Mouse (Mus musculus): ENCODE results near the gene Wipi1. TPM values are rescaled to one million over a fixed set of nuclear protein-coding genes. Genes with fewer than 3 reads are reported as not detected.

Gene Wipi1
- polyA plus RNA-seq, 1 experiment from 2014 or later: 12.4 TPM

DNA sequence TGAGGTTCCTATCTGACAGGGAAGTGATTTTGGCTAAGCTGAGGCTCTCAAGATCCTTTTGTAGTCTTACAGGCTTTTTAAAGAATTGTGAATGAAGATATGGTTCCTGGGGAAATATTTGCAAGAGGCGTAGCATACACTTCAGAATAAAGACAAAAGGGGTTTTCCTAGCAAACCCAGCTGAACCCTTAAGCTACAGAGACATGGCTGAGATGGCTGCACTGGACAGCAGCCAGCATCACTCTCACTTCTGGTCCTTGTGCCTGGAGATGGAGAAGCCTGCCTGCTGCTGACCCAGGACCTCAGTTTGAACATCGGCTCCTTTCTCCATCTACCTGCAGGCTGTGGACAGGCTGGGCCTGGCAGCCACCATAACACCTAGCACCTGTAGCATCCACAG lies 37.2 kb downstream of the Wipi1 start:
- ATAC-seq (ENCODE audit: low FRiP score) (no peak), DNase-seq (ENCODE audit: low spot score, missing footprints) (no peak)
- Histone ChIP-seq H3K4me1 (ENCODE audit: control insufficient read depth, insufficient read depth, low read length) (no peaks in the 10 kb centered on the region), H3K9me3 (ENCODE audit: control insufficient read depth, low read length) (no peaks in the 10 kb centered on the region), H3K36me3 (ENCODE audit: control insufficient read depth, insufficient read depth, low read length) (no peaks in the 10 kb centered on the region), H3K9ac (ENCODE audit: low read length) (no peak overlapping the region), H3K4me3 (ENCODE audit: low read depth, low read length) (no peak overlapping the region), H3K27ac (ENCODE audit: low read depth, low read length) (no peak overlapping the region), H3K4me2 (no peak overlapping the region), H3K27me3 (ENCODE audit: control insufficient read depth, insufficient read depth, low read length) (no peaks in the 10 kb centered on the region)
- 95% methylated on average over 2 of the region's 2 CpGs for WGBS

DNA sequence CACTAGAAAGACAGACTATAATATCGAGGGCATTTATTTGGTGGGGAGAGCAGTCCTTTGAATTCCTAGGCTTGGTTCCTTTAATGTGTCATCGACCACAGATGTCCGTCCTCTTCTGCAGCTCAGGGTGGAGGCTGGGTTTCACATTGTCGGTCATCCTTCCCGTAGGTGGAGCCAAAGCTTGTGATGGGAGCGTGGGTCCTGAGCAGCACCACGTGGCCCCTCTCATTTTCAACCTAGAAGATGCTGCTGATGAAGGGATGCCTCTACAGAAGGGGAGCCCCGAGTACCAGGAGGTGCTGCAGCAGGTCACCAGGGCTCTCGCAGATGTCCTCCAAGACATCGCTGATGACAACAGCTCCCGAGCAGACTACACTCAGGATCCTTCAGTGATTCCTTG lies 39.7 kb downstream of the Wipi1 start:
- WGBS: 89% methylated on average over 11 of the region's 11 CpGs
- no peak for DNase-seq (ENCODE audit: low spot score, missing footprints)

DNA sequence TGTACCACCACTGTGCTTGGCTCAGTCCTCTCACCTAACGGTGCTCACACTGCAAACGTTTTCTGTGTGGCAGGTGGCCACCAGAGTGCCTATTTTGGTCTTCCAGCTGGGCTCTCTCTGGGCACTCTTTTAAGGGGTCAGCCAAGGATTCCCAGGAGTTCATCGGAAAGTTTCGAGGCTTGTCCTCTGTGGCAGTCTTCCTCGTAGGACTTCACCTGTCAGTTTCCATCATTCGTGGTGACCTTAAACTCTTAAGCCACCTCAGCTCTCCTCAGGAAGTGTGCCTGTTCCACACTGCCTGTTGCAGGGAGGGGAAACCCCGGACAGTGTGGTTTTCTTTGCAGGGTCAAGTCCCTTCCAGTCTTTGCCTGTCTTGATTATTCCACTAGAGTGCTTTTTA lies 42.0 kb downstream of the Wipi1 start:
- ATAC-seq (ENCODE audit: low FRiP score) (no peak), DNase-seq (ENCODE audit: low spot score, missing footprints) (no peak)
- Histone ChIP-seq H3K4me1 (ENCODE audit: control insufficient read depth, insufficient read depth, low read length) (no peaks in the 10 kb centered on the region), H3K9me3 (ENCODE audit: control insufficient read depth, low read length) (no peaks in the 10 kb centered on the region), H3K36me3 (ENCODE audit: control insufficient read depth, insufficient read depth, low read length) (no peaks in the 10 kb centered on the region), H3K27me3 (ENCODE audit: control insufficient read depth, insufficient read depth, low read length) (no peaks in the 10 kb centered on the region), H3K27ac (ENCODE audit: low read depth, low read length) (no peak overlapping the region), H3K9ac (ENCODE audit: low read length) (no peak overlapping the region), H3K4me2 (no peak overlapping the region), H3K4me3 (ENCODE audit: low read depth, low read length) (no peak overlapping the region)
- 76% methylated on average over 7 of the region's 7 CpGs for WGBS

More for the DNA sequence above, 39.7 kb downstream of the Wipi1 start:
- no peak for ATAC-seq (ENCODE audit: low FRiP score)
- Histone ChIP-seq H3K27me3 (ENCODE audit: control insufficient read depth, insufficient read depth, low read length) (no peaks in the 10 kb centered on the region), H3K27ac (ENCODE audit: low read depth, low read length) (no peak overlapping the region), H3K4me2 (no peak overlapping the region), H3K4me1 (ENCODE audit: control insufficient read depth, insufficient read depth, low read length) (no peaks in the 10 kb centered on the region), H3K4me3 (ENCODE audit: low read depth, low read length) (no peak overlapping the region), H3K9ac (ENCODE audit: low read length) (no peak overlapping the region), H3K36me3 (ENCODE audit: control insufficient read depth, insufficient read depth, low read length) (no peaks in the 10 kb centered on the region), H3K9me3 (ENCODE audit: control insufficient read depth, low read length) (no peaks in the 10 kb centered on the region)

DNA sequence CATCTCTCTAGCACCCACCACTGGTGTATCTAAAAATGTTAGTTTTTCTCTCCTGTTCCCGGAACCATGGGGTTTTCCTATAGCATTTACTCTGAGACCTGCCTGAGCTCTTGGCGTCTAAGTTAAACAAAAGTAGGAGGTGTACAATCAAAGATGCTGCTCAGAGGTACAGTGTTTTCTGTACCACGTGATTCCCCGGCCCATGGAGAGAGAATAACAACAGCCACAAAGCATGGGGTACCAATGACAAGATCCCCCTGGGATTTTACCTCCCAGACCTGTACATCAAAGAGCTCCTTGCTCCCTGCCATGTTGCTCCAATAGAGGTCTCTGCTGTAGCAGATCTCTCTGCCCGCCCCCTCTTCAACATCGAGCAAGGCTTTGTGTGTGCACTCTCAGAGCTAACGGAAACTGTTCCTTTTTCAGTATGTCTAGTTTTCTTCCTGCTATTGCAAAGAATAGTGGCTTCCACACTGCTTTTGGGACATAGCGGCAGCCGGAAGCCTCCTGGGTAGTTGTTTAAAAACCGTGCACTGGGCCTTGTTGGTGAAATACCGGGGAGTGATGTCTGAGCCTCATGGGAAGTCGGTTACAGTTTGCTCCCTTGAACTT lies 42.7 kb downstream of the Wipi1 start:
- H3K27ac ChIP-seq (ENCODE audit: low read depth, low read length): no peak overlapping the region
- DNase-seq (ENCODE audit: low spot score, missing footprints) (no peak), ATAC-seq (ENCODE audit: low FRiP score) (no peak)
- 68% methylated on average over 12 of the region's 12 CpGs for WGBS
- no peaks in the 10 kb centered on the region for H3K4me1 ChIP-seq (ENCODE audit: control insufficient read depth, insufficient read depth, low read length)
- H3K36me3 ChIP-seq (ENCODE audit: control insufficient read depth, insufficient read depth, low read length): no peaks in the 10 kb centered on the region
- H3K9me3 ChIP-seq (ENCODE audit: control insufficient read depth, low read length): no peaks in the 10 kb centered on the region
- H3K4me2 ChIP-seq: no peak overlapping the region
- H3K4me3 ChIP-seq (ENCODE audit: low read depth, low read length): no peak overlapping the region
- no peaks in the 10 kb centered on the region for H3K27me3 ChIP-seq (ENCODE audit: control insufficient read depth, insufficient read depth, low read length)
- H3K9ac ChIP-seq (ENCODE audit: low read length): no peak overlapping the region

DNA sequence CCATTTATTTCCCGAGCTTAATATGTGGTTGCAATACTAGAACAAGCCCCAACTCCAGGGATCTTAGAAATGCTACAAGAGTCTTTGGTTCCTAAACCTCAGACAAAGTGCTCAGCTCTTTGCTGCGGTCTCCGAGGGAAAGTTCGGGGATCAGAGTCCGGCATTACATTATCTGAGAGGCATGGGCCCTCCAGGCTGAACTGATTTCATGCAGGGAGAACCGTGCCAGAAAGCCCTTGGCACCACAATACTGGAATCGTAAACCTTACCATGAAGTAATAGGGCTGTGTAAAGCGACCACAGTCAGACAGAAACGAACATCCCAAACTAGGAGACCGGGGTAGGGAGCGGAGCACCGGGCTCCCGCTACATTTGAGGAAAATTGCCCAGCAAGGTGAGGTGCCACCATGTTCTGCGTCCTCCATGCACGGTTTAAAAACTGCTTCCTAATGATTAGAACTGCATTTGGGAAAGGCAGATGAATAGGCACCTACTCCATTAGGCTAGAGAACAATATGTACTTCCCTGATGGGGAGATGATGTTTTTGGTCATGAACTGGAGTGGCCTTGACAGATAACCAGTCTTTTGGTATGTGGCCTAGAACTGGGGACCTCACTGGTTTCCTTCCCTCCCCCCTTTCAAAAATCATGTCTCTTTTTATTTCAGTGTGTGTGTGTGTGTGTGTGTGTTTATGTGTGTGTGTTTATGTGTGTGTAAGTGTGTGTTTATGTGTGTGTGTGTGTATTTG lies 47.1 kb downstream of the Wipi1 start:
- no peak overlapping the region for H3K27ac ChIP-seq (ENCODE audit: low read depth, low read length)
- no peak overlapping the region for H3K4me2 ChIP-seq
- H3K4me3 ChIP-seq (ENCODE audit: low read depth, low read length): no peak overlapping the region
- no peaks in the 10 kb centered on the region for H3K4me1 ChIP-seq (ENCODE audit: control insufficient read depth, insufficient read depth, low read length)
- WGBS: 93% methylated on average over 15 of the region's 15 CpGs
- H3K27me3 ChIP-seq (ENCODE audit: control insufficient read depth, insufficient read depth, low read length): no peaks in the 10 kb centered on the region
- H3K9ac ChIP-seq (ENCODE audit: low read length): no peak overlapping the region
- no peaks in the 10 kb centered on the region for H3K9me3 ChIP-seq (ENCODE audit: control insufficient read depth, low read length)
- DNase-seq (ENCODE audit: low spot score, missing footprints) (no peak), ATAC-seq (ENCODE audit: low FRiP score) (no peak)
- no peaks in the 10 kb centered on the region for H3K36me3 ChIP-seq (ENCODE audit: control insufficient read depth, insufficient read depth, low read length)

DNA sequence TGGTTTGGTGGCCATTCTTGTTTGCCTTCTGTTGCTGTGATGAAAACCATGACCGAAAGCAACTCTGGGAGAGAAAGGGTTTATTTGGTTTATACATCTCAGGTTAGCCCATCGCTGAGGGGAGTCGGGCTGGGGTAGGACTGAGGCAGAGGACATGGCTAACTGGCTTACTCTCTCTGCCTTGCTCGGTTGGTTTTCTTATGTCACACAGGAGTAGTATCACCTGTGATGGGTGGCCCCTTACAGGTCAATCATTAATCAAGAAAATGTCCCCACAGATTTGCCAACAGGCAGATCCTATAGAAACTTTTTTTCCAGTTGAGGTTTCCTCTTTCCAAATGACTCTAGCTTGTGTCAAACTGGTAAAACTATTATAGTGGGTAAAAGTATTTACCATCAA lies 48.1 kb downstream of the Wipi1 start:
- ATAC-seq (ENCODE audit: low FRiP score) (no peak), DNase-seq (ENCODE audit: low spot score, missing footprints) (no peak)
- no peaks in the 10 kb centered on the region for H3K9me3 ChIP-seq (ENCODE audit: control insufficient read depth, low read length)
- no peak overlapping the region for H3K4me3 ChIP-seq (ENCODE audit: low read depth, low read length)
- no peaks in the 10 kb centered on the region for H3K4me1 ChIP-seq (ENCODE audit: control insufficient read depth, insufficient read depth, low read length)
- H3K36me3 ChIP-seq (ENCODE audit: control insufficient read depth, insufficient read depth, low read length): no peaks in the 10 kb centered on the region
- H3K27ac ChIP-seq (ENCODE audit: low read depth, low read length): no peak overlapping the region
- 88% methylated on average over 4 of the region's 4 CpGs for WGBS
- H3K9ac ChIP-seq (ENCODE audit: low read length): no peak overlapping the region
- H3K4me2 ChIP-seq: no peak overlapping the region
- no peaks in the 10 kb centered on the region for H3K27me3 ChIP-seq (ENCODE audit: control insufficient read depth, insufficient read depth, low read length)

DNA sequence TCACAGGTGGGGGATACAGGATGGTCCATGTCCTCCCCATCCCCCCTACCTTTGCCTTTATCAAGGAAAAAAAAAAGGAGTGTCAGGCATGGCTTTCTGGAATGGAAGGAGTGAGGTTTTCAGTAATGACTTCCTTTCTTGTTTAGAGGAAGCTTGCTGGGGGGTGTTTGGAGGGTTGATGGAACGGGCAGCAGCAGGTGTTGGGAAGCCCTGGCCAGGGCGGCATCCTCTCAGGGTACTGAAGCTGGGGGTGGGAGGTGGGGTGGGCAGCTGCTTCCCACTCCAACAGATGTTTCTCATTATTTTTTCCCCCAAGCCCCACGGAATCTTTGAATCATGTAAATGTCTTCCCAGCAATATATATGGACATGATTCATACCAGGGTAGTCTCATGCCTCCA lies 50.3 kb downstream of the Wipi1 start:
- H3K36me3 ChIP-seq (ENCODE audit: control insufficient read depth, insufficient read depth, low read length): no peaks in the 10 kb centered on the region
- DNase-seq (ENCODE audit: low spot score, missing footprints): no peak
- H3K4me1 ChIP-seq (ENCODE audit: control insufficient read depth, insufficient read depth, low read length): no peaks in the 10 kb centered on the region
- H3K4me3 ChIP-seq (ENCODE audit: low read depth, low read length): no peak overlapping the region
- no peak overlapping the region for H3K4me2 ChIP-seq
- ATAC-seq (ENCODE audit: low FRiP score): no peak
- H3K9me3 ChIP-seq (ENCODE audit: control insufficient read depth, low read length): no peaks in the 10 kb centered on the region
- WGBS: 79% methylated on average over 3 of the region's 3 CpGs
- H3K27me3 ChIP-seq (ENCODE audit: control insufficient read depth, insufficient read depth, low read length): no peaks in the 10 kb centered on the region
- no peak overlapping the region for H3K27ac ChIP-seq (ENCODE audit: low read depth, low read length)
- no peak overlapping the region for H3K9ac ChIP-seq (ENCODE audit: low read length)

DNA sequence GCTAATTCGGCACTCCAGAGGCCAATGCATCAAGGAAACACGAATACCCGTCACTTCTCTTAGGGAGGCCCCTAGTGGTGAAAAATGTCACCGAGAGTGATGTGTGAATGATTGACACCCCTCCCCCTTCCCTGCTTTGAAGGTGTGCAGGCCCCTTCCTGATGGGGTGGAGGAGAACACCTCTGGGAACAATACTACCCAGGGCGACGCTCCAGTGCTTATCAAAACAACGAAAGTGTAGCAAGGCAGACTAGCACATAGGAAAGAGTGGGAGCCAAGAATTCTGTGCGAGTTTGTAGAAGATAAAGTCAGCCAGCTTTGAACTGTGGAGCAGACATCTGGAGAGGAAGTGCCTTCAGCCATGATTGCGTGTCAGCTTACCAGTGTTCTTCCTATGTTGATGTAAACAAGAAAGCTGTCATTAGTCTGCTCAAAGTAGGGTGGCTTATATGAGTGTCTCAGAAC lies 50.9 kb downstream of the Wipi1 start:
- Histone ChIP-seq H3K27ac (ENCODE audit: low read depth, low read length) (no peak overlapping the region), H3K4me3 (ENCODE audit: low read depth, low read length) (no peak overlapping the region), H3K4me2 (no peak overlapping the region), H3K9me3 (ENCODE audit: control insufficient read depth, low read length) (no peaks in the 10 kb centered on the region), H3K4me1 (ENCODE audit: control insufficient read depth, insufficient read depth, low read length) (no peaks in the 10 kb centered on the region), H3K9ac (ENCODE audit: low read length) (no peak overlapping the region), H3K36me3 (ENCODE audit: control insufficient read depth, insufficient read depth, low read length) (no peaks in the 10 kb centered on the region), H3K27me3 (ENCODE audit: control insufficient read depth, insufficient read depth, low read length) (no peaks in the 10 kb centered on the region)
- ATAC-seq (ENCODE audit: low FRiP score) (no peak), DNase-seq (ENCODE audit: low spot score, missing footprints) (no peak)
- WGBS: 46% methylated on average over 9 of the region's 9 CpGs

DNA sequence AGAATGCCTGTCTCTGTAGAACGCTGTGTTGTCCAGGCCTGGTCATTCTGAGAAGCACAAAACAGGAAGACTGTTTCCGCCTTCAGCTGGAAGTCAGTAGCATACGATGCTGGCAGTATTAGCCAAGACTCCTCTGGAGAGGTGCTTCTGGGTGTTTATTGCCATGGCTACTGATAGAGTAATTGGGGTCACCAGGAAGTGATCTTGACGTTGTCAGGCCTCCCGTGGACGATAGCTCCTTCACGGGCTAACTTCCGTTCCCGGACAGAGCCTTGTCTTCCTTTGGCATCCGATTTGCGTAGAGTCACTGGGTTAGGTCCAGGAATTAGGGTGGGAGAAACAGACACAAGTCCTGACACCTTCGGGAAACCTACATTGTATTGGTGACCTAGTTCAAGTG lies 52.5 kb downstream of the Wipi1 start:
- H3K27me3 ChIP-seq (ENCODE audit: control insufficient read depth, insufficient read depth, low read length): no peaks in the 10 kb centered on the region
- H3K9me3 ChIP-seq (ENCODE audit: control insufficient read depth, low read length): no peaks in the 10 kb centered on the region
- no peaks in the 10 kb centered on the region for H3K4me1 ChIP-seq (ENCODE audit: control insufficient read depth, insufficient read depth, low read length)
- ATAC-seq (ENCODE audit: low FRiP score) (no peak), DNase-seq (ENCODE audit: low spot score, missing footprints) (no peak)
- H3K27ac ChIP-seq (ENCODE audit: low read depth, low read length): no peak overlapping the region
- no peak overlapping the region for H3K4me2 ChIP-seq
- no peaks in the 10 kb centered on the region for H3K36me3 ChIP-seq (ENCODE audit: control insufficient read depth, insufficient read depth, low read length)
- WGBS: 92% methylated on average over 12 of the region's 12 CpGs
- H3K4me3 ChIP-seq (ENCODE audit: low read depth, low read length): no peak overlapping the region
- no peak overlapping the region for H3K9ac ChIP-seq (ENCODE audit: low read length)

All from midbrain, embryonic 11.5 days (tissue).